Mouse (Mus musculus) intestine, embryonic 15.5 days (tissue): ENCODE measurements at regions not wholly inside any gene's neighbourhood (a gene's known extent, or its start where the extent isn't known, plus 50 kb on each side); places are given as distances from the start of the nearest gene placed in this dataset.

Experiments
- ATAC-seq: fragments of 200-750 bp; cut with Nextera tagmentation; 2 replicates; pipeline ENCODE4 v1.8.0; 2017; ENCODE audit warnings: moderate TSS enrichment, moderate library complexity
- H3K27ac ChIP-seq: fragments of 300-500 bp; sonication (generic); 2 replicates; pipeline ENCODE4 v1.5.1; 2015; ENCODE audit warnings: mild to moderate bottlenecking, inconsistent platforms
- H3K27me3 ChIP-seq: fragments of 300-500 bp; sonication (generic); replicated peaks from 2 replicates; pipeline ENCODE4 v1.6.1; 2015; ENCODE audit warnings: inconsistent platforms
- H3K36me3 ChIP-seq: fragments of 300-500 bp; sonication (generic); 2 replicates; pipeline ENCODE4 v1.6.1; 2015; ENCODE audit warnings: inconsistent platforms
- H3K4me1 ChIP-seq: fragments of 300-500 bp; sonication (generic); replicated peaks from 2 replicates; pipeline ENCODE4 v1.6.1; 2015; ENCODE audit warnings: inconsistent platforms
- H3K4me2 ChIP-seq: fragments of 300-500 bp; sonication (generic); replicated peaks from 2 replicates; pipeline ENCODE4 v1.6.1; 2015; ENCODE audit warnings: mild to moderate bottlenecking, inconsistent platforms
- H3K4me3 ChIP-seq: fragments of 300-500 bp; sonication (generic); replicated peaks from 2 replicates; pipeline ENCODE4 v1.5.1; 2015; ENCODE audit warnings: inconsistent platforms
- H3K9ac ChIP-seq: fragments of 300-500 bp; sonication (generic); 2 replicates; pipeline ENCODE4 v1.6.1; 2015; ENCODE audit warnings: inconsistent platforms
- H3K9me3 ChIP-seq: fragments of 300-500 bp; sonication (generic); 2 replicates; pipeline ENCODE4 v1.6.1; 2016; ENCODE audit warnings: inconsistent platforms
- whole genome bisulfite sequencing: fragments of 180-500 bp; shearing (Covaris S2); methylation state at CpG from one replicate; pipeline ENCODE4 v1.1.7; 2015; 5-methylcytosine and 5-hydroxymethylcytosine counted together

DNA sequence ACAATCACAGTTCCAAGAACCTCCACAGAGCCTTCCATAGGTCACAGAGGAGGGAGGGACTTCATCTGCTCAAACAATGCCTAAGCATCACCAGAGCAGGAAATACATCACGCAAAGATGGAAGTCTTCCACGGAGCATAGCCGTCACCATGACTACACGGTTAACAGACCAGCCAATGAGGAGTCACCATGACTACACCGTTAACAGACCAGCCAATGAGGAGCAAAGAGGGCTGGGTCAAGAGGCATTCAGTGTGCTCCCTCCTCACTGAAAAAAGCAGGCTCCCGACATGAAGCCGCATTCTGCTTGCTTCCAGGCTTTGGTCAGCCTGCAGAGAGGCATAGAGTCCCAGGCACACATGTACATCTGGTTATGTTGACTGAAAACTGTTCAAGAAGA, 128.5 kb downstream of the Mis18a start:
- H3K9me3 ChIP-seq: no peaks in the 10 kb centered on the region
- H3K4me1 ChIP-seq: no peaks in the 10 kb centered on the region
- no peaks in the 10 kb centered on the region for H3K27me3 ChIP-seq
- no peak overlapping the region for H3K27ac ChIP-seq
- no peak overlapping the region for H3K4me3 ChIP-seq
- H3K9ac ChIP-seq: no peak overlapping the region
- H3K4me2 ChIP-seq: no peak overlapping the region
- 73% methylated on average over 7 of the region's 7 CpGs for WGBS
- no peaks in the 10 kb centered on the region for H3K36me3 ChIP-seq
- no peak for ATAC-seq

- ATAC-seq: no peak
- Histone ChIP-seq H3K9ac (no peak overlapping the region), H3K27ac (no peak overlapping the region), H3K9me3 (0 out of 2 replicates have a peak, but pooled peaks cover 5% of the 10 kb centered on the region), H3K27me3 (no peaks in the 10 kb centered on the region), H3K36me3 (no peaks in the 10 kb centered on the region), H3K4me2 (no peak overlapping the region), H3K4me1 (no peaks in the 10 kb centered on the region), H3K4me3 (no peak overlapping the region)
- WGBS: 59% methylated on average over 6 of the region's 6 CpGs
Measured at GRCm38 (mm10) chr16:90592721-90593481, 134.3 kb downstream of the Mis18a start.

GRCm38 (mm10) chr16:90585171-90585570, 142.0 kb downstream of the Mis18a start:
- Histone ChIP-seq H3K4me2 (no peak overlapping the region), H3K27me3 (no peaks in the 10 kb centered on the region), H3K36me3 (no peaks in the 10 kb centered on the region), H3K27ac (no peak overlapping the region), H3K9me3 (0 out of 2 replicates have a peak, but pooled peaks cover 5% of the 10 kb centered on the region), H3K4me3 (no peak overlapping the region), H3K9ac (no peak overlapping the region), H3K4me1 (no peaks in the 10 kb centered on the region)
- ATAC-seq: no peak
- 84% methylated on average over 7 of the region's 7 CpGs for WGBS

DNA sequence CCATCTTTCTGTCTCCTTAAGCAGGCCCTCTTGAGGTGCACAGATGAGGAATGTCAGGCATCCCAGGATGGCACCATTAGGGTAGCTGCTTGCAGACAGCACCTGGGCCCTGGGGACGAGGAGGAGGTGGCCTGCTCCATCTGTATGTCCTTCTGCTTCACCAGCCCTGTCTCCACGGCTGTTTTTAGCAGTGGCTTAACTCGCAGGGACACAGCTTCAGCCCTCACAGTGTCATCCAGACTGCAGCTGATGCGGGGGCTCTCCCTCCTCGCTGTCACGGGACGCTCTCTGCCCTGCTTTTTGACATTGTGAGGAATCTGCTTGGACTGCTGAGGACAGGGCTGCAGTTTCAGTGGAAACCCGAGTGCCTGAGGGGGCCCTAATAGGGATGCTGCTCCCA, 146.8 kb downstream of the Mis18a start:
- H3K4me2 ChIP-seq: no peak overlapping the region
- WGBS: 44% methylated on average over 8 of the region's 8 CpGs

GRCm38 (mm10) chr16:90571107-90571506, 156.1 kb downstream of the Mis18a start:
- no peak overlapping the region for H3K27ac ChIP-seq
- H3K4me3 ChIP-seq: no peak overlapping the region
- no peaks in the 10 kb centered on the region for H3K27me3 ChIP-seq
- no peaks in the 10 kb centered on the region for H3K36me3 ChIP-seq
- H3K9me3 ChIP-seq: no peaks in the 10 kb centered on the region
- no peak overlapping the region for H3K4me2 ChIP-seq
- no peak overlapping the region for H3K9ac ChIP-seq
- H3K4me1 ChIP-seq: no peaks in the 10 kb centered on the region
- no peak for ATAC-seq

More for the DNA sequence above, 146.8 kb downstream of the Mis18a start:
- Histone ChIP-seq H3K9ac (no peak overlapping the region), H3K27me3 (no peaks in the 10 kb centered on the region), H3K36me3 (no peaks in the 10 kb centered on the region), H3K27ac (no peak overlapping the region), H3K4me3 (no peak overlapping the region), H3K4me1 (no peaks in the 10 kb centered on the region), H3K9me3 (no peaks in the 10 kb centered on the region)
- no peak for ATAC-seq

GRCm38 (mm10) chr16:90569826-90570225, 157.4 kb downstream of the Mis18a start:
- no peaks in the 10 kb centered on the region for H3K36me3 ChIP-seq
- H3K4me2 ChIP-seq: no peak overlapping the region
- ATAC-seq: no peak
- no peak overlapping the region for H3K9ac ChIP-seq
- H3K9me3 ChIP-seq: no peaks in the 10 kb centered on the region
- H3K4me3 ChIP-seq: no peak overlapping the region
- WGBS: 74% methylated on average over 1 of the region's 1 CpGs
- no peaks in the 10 kb centered on the region for H3K27me3 ChIP-seq
- no peak overlapping the region for H3K27ac ChIP-seq
- no peaks in the 10 kb centered on the region for H3K4me1 ChIP-seq

GRCm38 (mm10) chr16:90565182-90565581, 162.0 kb downstream of the Mis18a start:
- no peaks in the 10 kb centered on the region for H3K9me3 ChIP-seq
- no peaks in the 10 kb centered on the region for H3K36me3 ChIP-seq
- WGBS: 71% methylated on average over 2 of the region's 2 CpGs
- ATAC-seq: no peak
- H3K27ac ChIP-seq: no peak overlapping the region
- no peak overlapping the region for H3K9ac ChIP-seq
- H3K4me1 ChIP-seq: no peaks in the 10 kb centered on the region
- no peaks in the 10 kb centered on the region for H3K27me3 ChIP-seq
- H3K4me3 ChIP-seq: no peak overlapping the region
- H3K4me2 ChIP-seq: no peak overlapping the region

DNA sequence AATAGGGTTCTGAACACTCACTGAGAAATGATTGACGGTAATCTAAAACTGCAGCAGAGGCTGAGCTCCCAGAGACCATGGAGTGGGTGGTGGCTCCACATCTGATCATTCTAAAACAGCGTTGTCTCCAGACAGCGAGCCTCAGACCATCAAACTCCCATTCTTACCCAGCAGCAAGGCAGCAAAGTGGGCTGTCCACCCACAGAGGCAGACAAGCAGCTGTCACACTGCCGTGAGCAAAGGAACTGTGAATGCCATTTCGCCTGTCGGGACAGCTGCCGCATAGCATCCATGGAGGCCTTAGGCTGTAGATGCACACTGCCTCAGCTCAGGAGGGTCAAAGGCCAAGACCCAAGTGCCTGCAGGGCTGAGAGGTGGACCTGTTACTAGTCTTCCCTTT, 167.3 kb downstream of the Hunk start:
- Histone ChIP-seq H3K27me3 (no peaks in the 10 kb centered on the region), H3K4me1 (no peaks in the 10 kb centered on the region), H3K27ac (no peak overlapping the region), H3K36me3 (no peaks in the 10 kb centered on the region), H3K4me3 (no peak overlapping the region), H3K9ac (no peak overlapping the region), H3K4me2 (no peak overlapping the region), H3K9me3 (no peaks in the 10 kb centered on the region)
- 87% methylated on average over 7 of the region's 7 CpGs for WGBS
- no peak for ATAC-seq

GRCm38 (mm10) chr16:90551041-90551440, 165.2 kb downstream of the Hunk start:
- no peaks in the 10 kb centered on the region for H3K36me3 ChIP-seq
- WGBS: 80% methylated on average over 3 of the region's 3 CpGs
- no peak overlapping the region for H3K4me2 ChIP-seq
- H3K4me3 ChIP-seq: no peak overlapping the region
- H3K27me3 ChIP-seq: no peaks in the 10 kb centered on the region
- H3K9me3 ChIP-seq: no peaks in the 10 kb centered on the region
- no peak for ATAC-seq
- H3K9ac ChIP-seq: no peak overlapping the region
- no peak overlapping the region for H3K27ac ChIP-seq
- no peaks in the 10 kb centered on the region for H3K4me1 ChIP-seq

GRCm38 (mm10) chr16:90550058-90550795, 164.4 kb downstream of the Hunk start:
- no peaks in the 10 kb centered on the region for H3K27me3 ChIP-seq
- 65% methylated on average over 13 of the region's 13 CpGs for WGBS
- no peak overlapping the region for H3K27ac ChIP-seq
- no peaks in the 10 kb centered on the region for H3K9me3 ChIP-seq
- no peak for ATAC-seq
- H3K9ac ChIP-seq: no peak overlapping the region
- H3K4me1 ChIP-seq: 0 out of 2 replicates have a peak, but pooled peaks cover 2% of the 10 kb centered on the region
- H3K36me3 ChIP-seq: no peaks in the 10 kb centered on the region
- no peak overlapping the region for H3K4me3 ChIP-seq
- no peak overlapping the region for H3K4me2 ChIP-seq
